Mouse (Mus musculus) hindbrain, embryonic 16.5 days (tissue): Measurements from ENCODE around the gene Gm13084. TPM values are rescaled to one million over a fixed set of nuclear protein-coding genes. Genes with fewer than 3 reads are reported as not detected.
"Not testable (repeated sequence)": the region's sequence is repeated elsewhere in the genome, so short reads cannot be mapped to it uniquely, and the experiment has no call there.

Source experiments
- ATAC-seq: fragments of 200-750 bp; cut with Nextera tagmentation; 2 replicates; pipeline ENCODE4 v1.8.0; 2017; ENCODE audit warnings: moderate TSS enrichment, moderate library complexity
- H3K27ac ChIP-seq: fragments of 300-500 bp; sonication (generic); 2 replicates; pipeline ENCODE4 v1.5.1; 2014; ENCODE audit warnings: low read depth, mild to moderate bottlenecking, control low read depth, low read length, moderate library complexity
- H3K27me3 ChIP-seq: fragments of 300-500 bp; sonication (generic); replicated peaks from 2 replicates; pipeline ENCODE4 v1.6.1; 2014; ENCODE audit warnings: low read length; ENCODE audit not compliant: control insufficient read depth, insufficient read depth
- H3K36me3 ChIP-seq: fragments of 300-500 bp; sonication (generic); 2 replicates; pipeline ENCODE4 v1.6.1; 2014; ENCODE audit warnings: mild to moderate bottlenecking, low read length, moderate library complexity, mixed read lengths; ENCODE audit not compliant: control insufficient read depth, insufficient read depth
- H3K4me1 ChIP-seq: fragments of 300-500 bp; sonication (generic); 2 replicates; pipeline ENCODE4 v1.6.1; 2014; ENCODE audit warnings: low read depth, low read length; ENCODE audit not compliant: control insufficient read depth, insufficient read depth
- H3K4me2 ChIP-seq: fragments of 300-500 bp; sonication (generic); 2 replicates; pipeline ENCODE4 v1.6.1; 2014; ENCODE audit warnings: mild to moderate bottlenecking, low read length, control low read depth, moderate library complexity
- H3K4me3 ChIP-seq: fragments of 300-500 bp; sonication (generic); 2 replicates; pipeline ENCODE4 v1.5.1; 2014; ENCODE audit warnings: mild to moderate bottlenecking, low read length, control low read depth, moderate library complexity
- H3K9ac ChIP-seq: fragments of 300-500 bp; sonication (generic); 2 replicates; pipeline ENCODE4 v1.6.1; 2014; ENCODE audit warnings: low read depth, mild to moderate bottlenecking, control low read depth, low read length, moderate library complexity
- H3K9me3 ChIP-seq: fragments of 300-500 bp; sonication (generic); 2 replicates; pipeline ENCODE4 v1.6.1; 2014; ENCODE audit warnings: mild to moderate bottlenecking, low read length, moderate library complexity; ENCODE audit not compliant: control insufficient read depth
- WGBS: fragments of 180-500 bp; shearing (Covaris S2); extraction: QIAGEN DNeasy Blood & Tissue Kit; methylation state at CpG from one replicate; pipeline ENCODE4 v1.1.7; 2014; 5-methylcytosine and 5-hydroxymethylcytosine counted together
- polyA plus RNA-seq: library from polyadenylated mRNA; unstranded; fragments of >200 nt; fragmentation: Nextera tagmentation; extraction: Ambion mirVana; gene quantifications from 2 replicates; pipeline ENCODE4 v1.2.1, GENCODE M21; 2015

Gene Gm13084
- polyA plus RNA-seq, result not detected in 2 replicates

- Histone ChIP-seq H3K27ac (no peak within 1 kb of the TSS), H3K9me3 (peaks cover 6% of the 10 kb centered on the region), H3K27me3 (no peaks in the 10 kb centered on the region), H3K36me3 (no peaks in the 10 kb centered on the region), H3K4me3 (no peak within 1 kb of the TSS), H3K4me1 (no peaks in the 10 kb centered on the region), H3K9ac (no peak within 1 kb of the TSS), H3K4me2 (no peak within 1 kb of the TSS)
- 84% methylated on average over 2 of the region's 2 CpGs for WGBS
- no peak for ATAC-seq
These were observed at the start of gene Gm13084 for GRCm38 (mm10) chr4:143815993-143816392. Gene Gm13084, minus strand, starts transcription at chr4:143816093.

GRCm38 (mm10) chr4:143846197-143846596 is 30.3 kb upstream of the Gm13084 start, which contains the start of gene Gm13103:
Gene Gm13103, plus strand, starts transcription at chr4:143846497.
- H3K4me1 ChIP-seq, H3K27me3 ChIP-seq, H3K27ac ChIP-seq, H3K4me3 ChIP-seq, H3K9ac ChIP-seq, H3K36me3 ChIP-seq, ATAC-seq, H3K4me2 ChIP-seq: not testable (repeated sequence)
- H3K9me3 ChIP-seq, result peaks cover 20% of the 10 kb centered on the region

GRCm38 (mm10) chr4:143789052-143789451 is 26.8 kb downstream of the Gm13084 start, which contains the start of gene Gm13023:
Gene Gm13023, plus strand, starts transcription at chr4:143789352.
- not testable (repeated sequence) for ATAC-seq, H3K9me3 ChIP-seq, H3K36me3 ChIP-seq, H3K27me3 ChIP-seq, H3K9ac ChIP-seq, H3K27ac ChIP-seq, H3K4me3 ChIP-seq, H3K4me1 ChIP-seq, H3K4me2 ChIP-seq
- WGBS, result 89% methylated on average over 3 of the region's 3 CpGs

Other genes starting within 250 kb of the Gm13084 start
- gene Gm13083, start 201.1 kb downstream of the Gm13084 start, polyA plus RNA-seq, result not detected in 2 replicates
- not detected in 2 replicates for gene Gm13088, start 158.8 kb downstream of the Gm13084 start, polyA plus RNA-seq
- gene Gm13089, start 113.4 kb downstream of the Gm13084 start, polyA plus RNA-seq, result not detected in 2 replicates
- gene Gm13078, start 96.6 kb downstream of the Gm13084 start, polyA plus RNA-seq, result not detected in 2 replicates
- gene Gm13023, start 26.7 kb downstream of the Gm13084 start, polyA plus RNA-seq, result not detected in 2 replicates
- not detected in 2 replicates for gene Gm13103, start 30.4 kb upstream of the Gm13084 start, polyA plus RNA-seq
- gene Pramef6, start 84.3 kb upstream of the Gm13084 start, polyA plus RNA-seq, result not detected in 2 replicates
- not detected in 2 replicates for gene Pramef25, start 134.9 kb upstream of the Gm13084 start, polyA plus RNA-seq
- gene Gm13101, start 150.9 kb upstream of the Gm13084 start, polyA plus RNA-seq, result not detected in 2 replicates
- not detected in 2 replicates for gene Pramef17, start 178.3 kb upstream of the Gm13084 start, polyA plus RNA-seq
- gene Pramel4, start 243.0 kb upstream of the Gm13084 start, polyA plus RNA-seq, result not detected in 2 replicates